Mouse (Mus musculus) limb, embryonic 13.5 days (tissue): Measurements from ENCODE around the gene Man1b1. TPM values are rescaled to one million over a fixed set of nuclear protein-coding genes. Genes with fewer than 3 reads are reported as not detected.

ENCODE experiments used
- ATAC-seq: fragments of 200-750 bp; cut with Nextera tagmentation; 2 replicates; pipeline ENCODE4 v1.8.0; 2017; ENCODE audit warnings: low read depth, moderate number of reproducible peaks, moderate TSS enrichment; ENCODE audit not compliant: low FRiP score
- H3K27ac ChIP-seq: fragments of 300-500 bp; sonication (generic); 2 replicates; pipeline ENCODE4 v1.5.1; 2015; ENCODE audit warnings: inconsistent platforms, mild to moderate bottlenecking, moderate library complexity
- H3K27me3 ChIP-seq: fragments of 300-500 bp; sonication (generic); 2 replicates; pipeline ENCODE4 v1.6.1; 2015; ENCODE audit warnings: mild to moderate bottlenecking, inconsistent platforms
- H3K36me3 ChIP-seq: fragments of 300-500 bp; sonication (generic); 2 replicates; pipeline ENCODE4 v1.6.1; 2015; ENCODE audit warnings: inconsistent platforms, mild to moderate bottlenecking, moderate library complexity
- H3K4me1 ChIP-seq: fragments of 300-500 bp; sonication (generic); 2 replicates; pipeline ENCODE4 v1.6.1; 2015; ENCODE audit warnings: inconsistent platforms
- H3K4me2 ChIP-seq: fragments of 300-500 bp; sonication (generic); replicated peaks from 2 replicates; pipeline ENCODE4 v1.6.1; 2015; ENCODE audit warnings: inconsistent platforms, mild to moderate bottlenecking, moderate library complexity
- H3K4me3 ChIP-seq: fragments of 300-500 bp; sonication (generic); 2 replicates; pipeline ENCODE4 v1.5.1; 2015; ENCODE audit warnings: moderate library complexity, mild to moderate bottlenecking, inconsistent platforms
- H3K9ac ChIP-seq: fragments of 300-500 bp; sonication (generic); 2 replicates; pipeline ENCODE4 v1.6.1; 2015; ENCODE audit warnings: mild to moderate bottlenecking, inconsistent platforms
- H3K9me3 ChIP-seq: fragments of 300-500 bp; sonication (generic); 2 replicates; pipeline ENCODE4 v1.6.1; 2016; ENCODE audit warnings: inconsistent platforms
- WGBS: fragments of 180-500 bp; shearing (Covaris S2); methylation state at CpG from one replicate; pipeline ENCODE4 v1.1.7; 2015; 5-methylcytosine and 5-hydroxymethylcytosine counted together
- polyA plus RNA-seq: library from polyadenylated mRNA; unstranded; fragments of >200 nt; fragmentation: Nextera tagmentation; extraction: Ambion mirVana; gene quantifications from 2 replicates; pipeline ENCODE4 v1.2.1, GENCODE M21; 2015

Man1b1 gene
- polyA plus RNA-seq, 1 experiment from 2014 or later = 54.5 TPM

DNA sequence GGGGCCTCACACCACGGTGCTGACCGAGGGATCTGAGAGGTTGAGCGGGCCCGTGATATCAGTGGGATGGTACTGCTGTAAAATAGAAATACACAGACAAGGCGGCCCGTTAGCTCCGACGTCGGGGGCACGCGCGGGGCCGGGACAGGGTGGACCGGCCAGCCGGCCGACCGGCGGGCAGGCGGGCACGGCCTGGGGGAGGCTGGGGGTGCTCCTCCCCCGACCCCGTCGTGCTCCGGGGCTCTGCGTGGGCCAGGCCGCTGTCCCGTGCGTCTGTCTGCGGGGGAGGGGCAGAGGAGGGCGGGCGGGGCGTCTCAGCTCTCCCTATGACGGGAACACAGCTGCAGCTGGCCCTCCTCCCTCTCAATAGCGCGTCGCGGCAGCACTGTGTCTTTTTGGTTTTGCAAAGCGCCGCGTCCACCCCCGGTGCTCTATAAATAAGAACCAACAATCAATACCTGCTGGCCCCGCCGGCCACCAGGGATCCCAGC is 40.0 kb upstream of the Man1b1 start:
- Histone ChIP-seq H3K4me1 (peaks cover 24% of the 10 kb centered on the region), H3K4me2 (peak overlapping the region; percentile 59), H3K4me3 (peak overlapping the region; percentile 33), H3K36me3 (no peaks in the 10 kb centered on the region), H3K9ac (peak overlapping the region; percentile 48; the same call in 1 of the 2 replicates), H3K27me3 (peaks cover 100% of the 10 kb centered on the region), H3K9me3 (no peaks in the 10 kb centered on the region), H3K27ac (no peak overlapping the region)
- peak; percentile 42; the same call in 1 of the 2 replicates for ATAC-seq
- 9% methylated on average over 37 of the region's 43 CpGs for whole genome bisulfite sequencing

GRCm38 (mm10) chr2:25292856-25293255 is 39.3 kb upstream of the Man1b1 start:
- Histone ChIP-seq H3K4me3 (no peak overlapping the region; the same call in 1 of the 2 replicates), H3K27ac (no peak overlapping the region), H3K4me1 (peaks cover 24% of the 10 kb centered on the region), H3K9ac (0 out of 2 replicates have a peak overlapping the region, but pooled peaks have one; percentile 13), H3K4me2 (peak overlapping the region; percentile 59), H3K9me3 (no peaks in the 10 kb centered on the region), H3K36me3 (no peaks in the 10 kb centered on the region), H3K27me3 (peaks cover 99% of the 10 kb centered on the region)
- 0% methylated on average over 1 of the region's 1 CpGs for WGBS
- no peak for ATAC-seq

DNA sequence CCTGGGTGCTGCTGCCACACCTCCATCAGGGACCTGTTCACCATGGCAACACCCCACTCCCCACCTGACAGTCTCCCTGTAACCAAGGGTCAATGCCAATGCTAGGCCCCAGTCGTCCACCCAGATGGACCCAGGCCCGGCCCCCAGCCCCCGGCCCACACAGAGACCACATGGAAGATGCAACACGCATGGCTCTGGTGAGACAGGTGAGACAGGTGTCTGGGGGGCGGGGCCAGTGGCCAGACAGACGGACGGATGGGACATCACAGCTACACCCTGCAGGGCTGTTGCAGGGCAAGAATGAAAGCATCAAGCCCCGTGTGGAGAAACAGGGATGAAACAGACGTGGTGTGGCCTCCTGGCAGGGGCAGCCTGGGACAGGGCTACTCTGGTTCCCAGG is 38.4 kb upstream of the Man1b1 start:
- H3K4me1 ChIP-seq = peaks cover 24% of the 10 kb centered on the region
- H3K4me2 ChIP-seq = no peak overlapping the region
- no peak overlapping the region for H3K27ac ChIP-seq
- H3K27me3 ChIP-seq = peaks cover 95% of the 10 kb centered on the region
- H3K36me3 ChIP-seq = no peaks in the 10 kb centered on the region
- 72% methylated on average over 9 of the region's 9 CpGs for WGBS
- H3K4me3 ChIP-seq = no peak overlapping the region
- ATAC-seq = no peak
- no peak overlapping the region for H3K9ac ChIP-seq
- no peaks in the 10 kb centered on the region for H3K9me3 ChIP-seq

DNA sequence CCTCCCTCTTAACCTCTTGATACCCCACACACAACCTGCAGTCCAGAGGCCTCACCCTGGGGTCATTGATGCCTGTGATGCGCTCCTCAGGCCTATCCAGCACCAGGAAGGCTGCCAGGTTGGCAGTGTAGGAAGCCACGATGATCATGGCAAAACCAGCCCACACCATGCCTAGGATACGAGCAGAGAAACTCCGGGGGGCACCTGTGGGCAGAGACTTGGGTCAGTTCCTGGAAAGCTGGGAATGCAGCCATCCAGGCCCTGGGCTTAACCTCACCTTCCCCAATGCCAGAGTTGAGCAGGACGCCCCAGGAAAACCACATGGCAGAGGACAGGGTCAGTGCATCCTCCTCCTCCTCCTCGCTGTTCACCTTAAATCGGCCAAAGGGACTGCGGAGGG is 35.0 kb upstream of the Man1b1 start:
- ATAC-seq = no peak
- H3K4me1 ChIP-seq = peaks cover 5% of the 10 kb centered on the region
- no peak overlapping the region for H3K27ac ChIP-seq
- 75% methylated on average over 8 of the region's 8 CpGs for WGBS
- H3K36me3 ChIP-seq = no peaks in the 10 kb centered on the region
- H3K9me3 ChIP-seq = no peaks in the 10 kb centered on the region
- H3K27me3 ChIP-seq = peaks cover 70% of the 10 kb centered on the region
- H3K9ac ChIP-seq = no peak overlapping the region
- H3K4me2 ChIP-seq = no peak overlapping the region
- no peak overlapping the region for H3K4me3 ChIP-seq

- no peaks in the 10 kb centered on the region for H3K4me1 ChIP-seq
- H3K4me3 ChIP-seq = no peak overlapping the region
- no peak overlapping the region for H3K27ac ChIP-seq
- peaks cover 66% of the 10 kb centered on the region for H3K27me3 ChIP-seq
- no peak overlapping the region for H3K9ac ChIP-seq
- ATAC-seq = no peak
- no peaks in the 10 kb centered on the region for H3K9me3 ChIP-seq
- no peak overlapping the region for H3K4me2 ChIP-seq
- H3K36me3 ChIP-seq = no peaks in the 10 kb centered on the region
- 86% methylated on average over 10 of the region's 10 CpGs for WGBS
Measured at GRCm38 (mm10) chr2:25298046-25298445, 34.1 kb upstream of the Man1b1 start.

DNA sequence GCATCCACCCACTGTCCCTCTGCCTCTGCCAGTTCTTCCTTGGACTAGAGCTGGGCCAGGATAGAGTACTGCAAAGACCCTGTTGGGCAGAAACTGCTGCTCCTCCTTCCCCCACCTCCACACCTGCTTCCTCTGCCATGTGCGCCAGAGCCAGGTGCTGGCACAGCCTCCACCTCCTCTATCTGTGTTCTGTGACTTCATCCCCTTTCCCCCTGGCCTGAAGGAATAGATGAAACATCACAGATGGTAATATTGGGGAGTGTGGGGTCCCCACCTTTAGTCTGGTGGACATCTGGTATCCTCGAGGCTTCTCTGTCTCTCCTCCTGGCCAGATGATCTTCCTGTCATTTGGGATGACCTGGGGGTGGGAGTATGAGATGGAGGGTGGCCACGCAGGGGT is 28.7 kb upstream of the Man1b1 start:
- no peak for ATAC-seq
- Histone ChIP-seq H3K4me3 (no peak overlapping the region), H3K27ac (no peak overlapping the region), H3K27me3 (peaks cover 66% of the 10 kb centered on the region), H3K4me1 (peaks cover 5% of the 10 kb centered on the region; the same call in 1 of the 2 replicates), H3K36me3 (no peaks in the 10 kb centered on the region), H3K4me2 (no peak overlapping the region), H3K9me3 (no peaks in the 10 kb centered on the region), H3K9ac (no peak overlapping the region)
- WGBS = 66% methylated on average over 3 of the region's 3 CpGs

DNA sequence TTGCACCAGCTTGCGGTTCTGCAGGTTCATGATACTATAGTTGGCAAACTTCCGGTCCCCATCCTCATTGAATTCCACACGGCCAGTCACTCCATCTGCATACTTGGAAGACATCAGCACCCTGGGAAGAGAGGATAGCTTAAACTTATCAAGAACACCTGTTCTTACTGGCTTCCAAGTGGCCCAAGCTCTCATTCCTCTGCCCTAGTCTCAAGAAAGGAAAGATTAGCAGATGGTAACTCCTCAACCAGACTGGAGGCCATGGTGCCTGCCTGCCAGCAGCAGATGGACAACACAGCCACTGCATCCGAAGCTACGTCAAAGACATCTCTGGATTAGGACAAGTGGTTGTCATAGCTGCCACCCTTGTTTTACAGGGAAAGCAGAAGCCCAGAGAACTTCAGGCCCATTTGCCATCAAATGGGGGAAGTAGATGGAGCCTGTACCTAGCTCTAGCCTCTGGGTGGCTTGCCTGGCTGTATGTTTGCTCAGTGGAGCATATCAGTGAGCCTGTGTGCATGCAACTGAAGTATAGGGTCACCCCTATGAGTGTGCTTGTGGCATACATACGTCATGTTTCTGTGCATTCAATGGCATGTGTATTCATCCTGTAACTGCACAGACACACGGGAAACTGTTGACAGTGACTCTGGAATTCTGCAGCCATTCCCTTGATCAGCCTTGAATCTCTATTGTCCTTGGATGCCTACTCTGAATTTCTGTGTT is 28.0 kb upstream of the Man1b1 start:
- Histone ChIP-seq H3K27ac (no peak overlapping the region), H3K27me3 (peaks cover 72% of the 10 kb centered on the region), H3K9ac (no peak overlapping the region), H3K4me1 (peaks cover 5% of the 10 kb centered on the region; the same call in 1 of the 2 replicates), H3K4me2 (peak overlapping the region; percentile 86), H3K4me3 (peak overlapping the region; percentile 50; the same call in 1 of the 2 replicates), H3K9me3 (no peaks in the 10 kb centered on the region), H3K36me3 (no peaks in the 10 kb centered on the region)
- no peak for ATAC-seq
- 73% methylated on average over 7 of the region's 7 CpGs for WGBS

DNA sequence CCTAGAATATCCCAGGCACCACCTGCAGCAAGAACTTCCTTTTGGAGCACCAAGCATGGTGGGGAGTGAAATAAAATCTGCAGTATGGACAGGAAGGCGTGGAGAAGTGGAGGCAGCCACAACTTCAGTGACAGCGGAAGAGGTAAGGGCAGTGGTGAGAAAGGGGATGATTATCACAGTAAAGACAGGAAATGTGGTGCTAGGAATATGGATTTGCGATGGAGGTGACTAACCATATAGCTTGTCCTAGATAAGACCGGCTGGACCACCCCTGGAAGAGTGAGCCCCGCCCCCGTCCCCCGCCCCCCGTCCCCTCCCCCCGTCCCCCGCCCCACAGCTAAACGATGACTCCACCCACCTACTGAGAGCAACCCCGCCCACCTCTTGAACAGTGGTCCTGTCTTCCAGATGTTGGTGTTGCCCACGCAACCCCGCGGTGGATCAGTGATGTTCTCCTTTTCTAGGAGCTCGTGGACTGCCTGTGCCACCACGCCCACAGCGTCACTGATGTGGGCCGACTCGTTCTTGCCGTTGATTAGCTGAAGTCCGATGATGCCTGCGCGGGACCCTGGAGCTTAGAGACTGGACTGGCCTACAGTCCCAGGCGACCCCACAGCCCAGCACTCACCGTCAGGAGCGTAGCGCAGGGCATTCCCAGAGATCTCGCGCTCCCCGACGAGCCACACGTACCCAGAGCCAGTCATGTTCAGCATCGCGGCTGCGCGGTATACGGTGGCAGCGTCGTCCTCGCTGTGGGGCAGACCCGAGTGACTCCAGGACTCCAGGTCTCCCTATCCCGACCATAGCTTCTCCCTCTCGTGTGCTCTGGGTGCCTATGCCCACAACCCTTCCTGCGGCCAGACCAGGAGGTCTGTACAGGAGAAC is 27.2 kb upstream of the Man1b1 start:
- H3K4me3 ChIP-seq = peak overlapping the region; percentile 50
- no peak overlapping the region for H3K27ac ChIP-seq
- peak; percentile 48 for ATAC-seq
- H3K9me3 ChIP-seq = no peaks in the 10 kb centered on the region
- peak overlapping the region; percentile 86 for H3K4me2 ChIP-seq
- H3K27me3 ChIP-seq = peaks cover 80% of the 10 kb centered on the region
- 2% methylated on average over 37 of the region's 45 CpGs for WGBS
- no peaks in the 10 kb centered on the region for H3K36me3 ChIP-seq
- peak overlapping the region; percentile 59 for H3K9ac ChIP-seq
- H3K4me1 ChIP-seq = peaks cover 5% of the 10 kb centered on the region; the same call in 1 of the 2 replicates

DNA sequence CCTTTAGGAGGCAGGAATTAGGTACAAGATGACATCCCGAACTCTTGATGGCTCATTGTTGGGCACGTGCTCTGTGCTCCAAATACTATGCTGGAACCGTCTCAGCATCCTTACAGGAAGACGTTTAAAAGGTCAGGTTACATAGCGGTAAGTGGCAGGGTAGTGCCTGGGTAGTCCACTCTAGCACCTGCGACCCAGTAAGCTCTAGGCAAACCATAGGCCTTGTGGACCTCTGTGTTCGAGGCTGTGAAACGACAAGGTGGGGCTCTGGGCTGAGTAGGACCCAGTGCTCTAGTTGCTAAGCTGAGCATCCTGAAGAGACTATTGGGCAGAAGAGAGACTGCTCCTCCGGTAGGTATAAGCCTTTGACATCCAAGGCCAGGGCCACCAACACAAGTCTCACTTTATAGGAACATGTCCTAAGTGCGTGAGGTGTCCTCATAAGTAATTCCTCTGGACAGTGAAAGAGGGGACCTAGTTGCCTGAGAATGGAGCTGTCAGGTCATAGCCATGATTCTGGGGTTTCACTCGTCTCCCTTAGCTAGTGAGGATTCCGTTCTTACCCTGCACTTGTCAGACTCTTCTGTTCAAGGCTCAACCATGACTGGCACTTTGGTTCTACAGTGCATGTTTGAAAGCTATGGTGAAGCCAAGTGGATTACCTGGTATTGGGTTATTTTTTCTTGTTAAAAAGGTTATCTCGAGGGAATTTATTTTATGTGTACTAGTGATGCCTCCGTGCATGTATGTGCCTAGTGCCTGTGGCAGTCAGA is 26.4 kb upstream of the Man1b1 start:
- 47% methylated on average over 14 of the region's 14 CpGs for WGBS
- H3K27me3 ChIP-seq = peaks cover 89% of the 10 kb centered on the region
- peak overlapping the region; percentile 50 for H3K4me3 ChIP-seq
- H3K4me2 ChIP-seq = peak overlapping the region; percentile 86
- no peaks in the 10 kb centered on the region for H3K9me3 ChIP-seq
- no peak for ATAC-seq
- no peaks in the 10 kb centered on the region for H3K36me3 ChIP-seq
- H3K9ac ChIP-seq = peak overlapping the region; percentile 59
- peaks cover 5% of the 10 kb centered on the region; the same call in 1 of the 2 replicates for H3K4me1 ChIP-seq
- no peak overlapping the region for H3K27ac ChIP-seq

DNA sequence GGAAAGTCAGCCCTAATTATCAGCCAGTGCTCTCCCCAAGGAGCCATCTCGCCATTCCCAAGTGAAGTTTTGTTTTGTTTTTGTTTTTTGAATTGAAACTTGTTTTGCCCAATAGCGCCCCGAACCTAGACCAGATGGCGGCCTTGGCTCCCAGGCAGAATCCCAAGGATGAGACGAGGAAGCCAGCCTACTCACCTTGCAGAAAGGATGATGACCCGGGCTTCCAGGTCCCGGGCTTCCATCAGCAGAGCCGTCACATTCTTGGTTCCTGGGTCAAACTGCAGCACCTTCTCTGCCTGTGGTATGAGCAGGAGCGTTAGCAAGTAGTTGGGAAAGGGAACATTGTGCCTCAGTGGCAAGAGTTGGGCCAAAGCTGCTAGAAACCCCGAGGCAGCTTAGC is 22.0 kb upstream of the Man1b1 start:
- peaks cover 100% of the 10 kb centered on the region for H3K27me3 ChIP-seq
- H3K9ac ChIP-seq = no peak overlapping the region
- H3K4me1 ChIP-seq = peaks cover 4% of the 10 kb centered on the region; the same call in 1 of the 2 replicates
- H3K4me2 ChIP-seq = no peak overlapping the region
- H3K27ac ChIP-seq = no peak overlapping the region
- H3K4me3 ChIP-seq = no peak overlapping the region
- 48% methylated on average over 10 of the region's 10 CpGs for WGBS
- no peak for ATAC-seq
- no peaks in the 10 kb centered on the region for H3K9me3 ChIP-seq
- no peaks in the 10 kb centered on the region for H3K36me3 ChIP-seq

DNA sequence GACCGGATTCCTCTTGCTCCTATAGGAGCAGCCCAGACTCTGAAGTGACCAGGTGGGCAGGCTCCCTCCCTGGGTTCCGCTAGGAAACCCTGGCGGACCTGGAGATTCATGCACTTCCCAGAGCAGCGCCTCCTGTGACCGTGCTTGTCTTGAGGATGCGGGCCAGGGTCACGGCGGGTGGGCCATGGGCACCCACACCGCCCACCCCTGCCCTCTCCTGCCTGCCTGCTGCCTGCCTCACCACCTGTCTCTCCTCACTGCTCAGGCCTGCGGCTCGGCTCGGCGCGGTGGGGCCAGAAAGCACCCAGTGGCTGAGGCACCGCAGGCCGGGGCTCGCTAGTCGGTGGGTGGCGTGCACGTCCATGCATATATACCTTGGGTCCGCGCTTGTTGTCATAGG is 21.2 kb upstream of the Man1b1 start:
- Histone ChIP-seq H3K27ac (no peak overlapping the region), H3K9me3 (no peaks in the 10 kb centered on the region), H3K36me3 (no peaks in the 10 kb centered on the region), H3K27me3 (peaks cover 99% of the 10 kb centered on the region), H3K4me3 (no peak overlapping the region), H3K9ac (no peak overlapping the region), H3K4me1 (no peaks in the 10 kb centered on the region), H3K4me2 (no peak overlapping the region)
- 3% methylated on average over 22 of the region's 22 CpGs for WGBS
- ATAC-seq = no peak
